Mouse (Mus musculus) lung, adult 18-20 months (tissue): ENCODE results near the gene Snx6.
"Not testable (repeated sequence)": the region's sequence is repeated elsewhere in the genome, so short reads cannot be mapped to it uniquely, and the experiment has no call there.

ENCODE experiments used
- DNase-seq, 2 experiments: peaks; one replicate each; pipeline ENCODE4 v3.0.0; 2022; ENCODE audit warnings: mixed read lengths in 2 of 2

The Snx6 gene

GRCm38 (mm10) chr12:54795153-54795998 lies at the start of gene Snx6:
TSS of gene Snx6 (minus strand) at chr12:54795703.
- peak; percentile 83 to 87 for DNase-seq

DNA sequence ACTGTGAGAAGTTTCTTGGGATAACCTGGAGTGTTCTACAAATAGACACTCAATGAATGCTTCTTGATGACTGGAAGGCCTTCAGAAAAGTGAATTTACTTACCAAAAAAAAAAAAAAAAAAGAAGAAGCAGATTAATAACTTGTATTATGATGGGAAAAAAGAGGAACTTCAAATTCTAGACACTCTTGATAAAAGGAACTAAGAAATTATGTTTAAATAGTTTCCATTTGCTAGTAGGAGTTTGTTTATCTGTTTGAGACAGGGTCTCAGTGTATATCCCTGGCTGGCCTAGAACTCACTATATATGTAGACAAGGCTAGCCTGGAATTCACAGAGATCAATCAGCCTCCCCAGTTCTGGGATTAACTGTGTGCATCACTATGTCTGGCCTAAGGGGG lies 48.9 kb upstream of the Snx6 start:
- no peak for DNase-seq

DNA sequence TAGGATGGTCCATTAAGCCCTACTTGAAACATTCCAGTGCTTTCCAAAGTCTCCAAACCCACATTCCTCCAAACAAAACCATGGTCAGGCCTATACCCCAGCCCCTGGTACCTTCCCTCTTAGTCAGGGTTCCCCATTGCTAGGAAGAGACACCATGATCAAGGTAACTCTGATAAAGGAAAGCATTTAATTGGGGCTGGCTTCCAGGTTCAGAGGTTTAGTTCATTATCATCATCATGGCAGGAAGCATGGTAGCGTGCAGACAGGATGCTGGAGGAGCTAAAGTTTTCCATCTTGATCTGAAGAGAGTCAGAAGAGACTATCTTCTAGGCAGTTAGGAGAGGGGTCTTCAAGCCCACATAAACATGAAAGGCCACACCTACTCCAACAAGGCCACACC lies 46.1 kb upstream of the Snx6 start:
- no peak for DNase-seq

DNA sequence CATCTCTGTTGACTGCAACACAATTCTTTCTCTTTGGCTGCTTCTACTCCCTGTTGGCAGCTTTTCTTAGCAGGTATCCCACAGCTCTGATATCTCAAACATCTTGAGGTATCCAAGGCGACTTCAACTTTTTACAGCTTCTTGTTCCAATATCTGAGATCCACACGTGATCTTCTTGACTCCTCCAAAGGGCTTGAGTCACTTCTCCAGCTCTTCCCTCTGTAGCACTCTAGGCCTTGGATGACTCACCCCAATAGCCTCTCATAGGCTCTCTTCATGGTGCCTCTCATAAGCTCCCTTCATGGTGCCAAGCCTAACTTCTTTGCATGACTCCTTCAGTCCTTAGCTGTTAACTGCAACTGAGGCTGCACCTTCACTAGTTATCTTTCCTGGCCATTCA lies 44.3 kb upstream of the Snx6 start:
- peak; percentile 8 to 36 for DNase-seq

DNA sequence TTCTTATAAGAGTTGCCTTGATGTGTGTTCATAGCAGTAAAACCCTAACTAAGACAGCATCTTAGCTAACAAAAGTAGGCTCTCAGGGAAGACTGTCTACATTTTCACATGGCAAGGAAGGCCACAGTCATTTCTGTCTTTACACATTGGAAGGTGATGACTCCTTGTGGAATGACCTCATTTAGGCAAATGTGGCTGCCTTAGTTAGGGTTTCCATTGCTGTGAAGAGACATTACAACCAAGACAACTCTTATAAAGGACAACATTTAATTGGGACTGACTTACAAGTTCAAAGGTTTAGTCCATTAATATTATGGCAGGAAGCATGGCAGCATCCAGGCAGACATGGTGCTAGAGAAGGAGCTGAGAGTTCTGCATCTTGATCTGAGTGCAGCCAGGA lies 43.4 kb upstream of the Snx6 start:
- no peak for DNase-seq

DNA sequence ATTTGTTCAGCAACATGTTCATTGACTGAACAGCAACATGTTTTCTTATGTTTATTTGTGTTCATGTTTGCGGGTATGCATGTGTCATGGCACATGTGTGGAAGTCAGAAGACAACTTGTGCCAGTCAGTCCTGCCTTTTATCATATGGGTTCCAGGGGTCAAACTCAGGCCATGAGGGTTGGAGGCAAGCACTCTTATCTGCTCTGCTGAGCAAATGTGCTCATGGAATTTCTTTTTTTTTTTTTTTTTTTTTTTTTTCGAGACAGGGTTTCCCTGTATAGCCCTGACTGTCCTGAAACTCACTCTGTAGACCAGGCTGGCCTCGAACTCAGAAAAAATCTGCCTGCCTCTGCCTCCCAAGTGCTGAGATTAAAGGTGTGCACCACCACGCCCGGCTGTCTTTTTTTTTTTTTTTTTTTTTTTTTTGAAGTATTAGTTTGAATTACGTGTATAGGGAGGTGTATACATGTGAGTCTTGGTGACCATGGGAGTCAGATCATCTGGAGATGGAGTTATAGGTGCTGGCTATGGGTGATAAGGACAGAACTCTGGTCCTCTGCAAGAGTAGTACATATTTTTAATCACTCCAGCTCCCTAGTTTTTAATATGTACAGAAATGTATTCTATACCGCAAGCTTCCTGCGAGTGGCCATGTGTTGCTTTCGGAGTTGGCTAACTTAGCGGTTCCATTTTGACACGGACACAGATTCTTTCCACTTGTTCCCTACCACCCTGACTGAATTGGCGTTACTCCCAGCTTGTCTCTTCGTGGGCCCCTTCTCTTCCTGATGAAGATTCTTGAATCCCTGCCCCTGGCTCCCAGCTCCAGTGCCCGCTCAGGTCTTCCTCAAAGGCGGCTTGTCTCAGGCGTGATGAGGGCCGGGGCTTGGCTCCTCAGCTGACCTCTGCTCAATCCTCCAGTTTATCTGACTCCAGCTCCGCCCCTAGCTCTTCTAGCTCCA lies 40.4 kb upstream of the Snx6 start:
- DNase-seq, result no peak

DNA sequence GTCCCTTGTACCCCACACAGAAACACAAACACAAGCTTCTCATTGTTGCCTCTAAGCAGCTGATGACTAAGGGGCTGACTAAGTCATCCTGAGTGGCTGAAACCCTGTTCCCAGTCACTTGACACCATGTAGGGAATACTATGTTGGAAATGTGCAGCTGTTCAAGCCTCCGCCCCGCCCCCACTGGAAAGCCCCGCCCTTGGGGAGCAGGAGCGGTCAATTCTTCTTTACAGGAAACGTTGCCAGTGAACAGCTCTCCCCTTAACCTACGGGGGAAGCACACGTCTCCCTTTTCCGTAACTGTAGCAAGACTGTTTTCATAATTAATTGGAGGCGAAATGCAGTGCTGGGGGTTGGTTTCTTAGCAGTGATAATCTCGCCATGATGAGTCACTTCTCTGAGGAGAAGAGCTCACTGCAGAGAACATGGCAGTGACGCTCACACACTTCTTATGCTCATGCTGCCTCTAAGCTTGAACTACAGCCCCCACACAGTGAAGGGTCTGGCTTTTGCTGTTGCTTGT lies 39.5 kb upstream of the Snx6 start:
- peak; percentile 86 to 93 for DNase-seq

DNA sequence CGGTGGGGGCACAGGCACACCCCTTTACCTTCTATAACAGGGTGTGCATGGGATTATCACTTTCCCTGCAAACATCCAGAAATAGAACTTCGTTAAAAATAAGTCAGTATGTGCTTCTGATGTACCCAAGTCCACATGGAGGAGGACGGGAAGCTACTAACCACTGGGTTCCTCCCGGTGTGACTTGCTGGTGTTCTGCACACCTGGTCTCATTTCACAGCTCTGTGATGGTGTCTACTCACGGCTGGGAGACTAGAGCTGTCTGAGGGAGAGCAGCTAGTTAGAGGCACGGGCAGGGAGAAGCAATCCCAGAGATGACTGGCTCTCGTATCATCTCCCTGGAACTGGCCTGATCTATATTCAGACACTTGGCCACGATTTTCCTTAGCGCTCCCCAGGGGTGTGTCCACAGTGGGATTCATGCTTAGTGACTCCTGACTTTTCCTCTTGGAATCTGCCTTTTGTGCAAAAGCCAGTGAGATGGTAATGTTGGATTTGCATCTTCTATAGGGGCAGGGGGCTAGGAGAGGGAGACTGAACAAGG lies 38.4 kb upstream of the Snx6 start:
- DNase-seq, result no peak

GRCm38 (mm10) chr12:54831927-54832326 lies 36.4 kb upstream of the Snx6 start:
- not testable (repeated sequence) for DNase-seq

DNA sequence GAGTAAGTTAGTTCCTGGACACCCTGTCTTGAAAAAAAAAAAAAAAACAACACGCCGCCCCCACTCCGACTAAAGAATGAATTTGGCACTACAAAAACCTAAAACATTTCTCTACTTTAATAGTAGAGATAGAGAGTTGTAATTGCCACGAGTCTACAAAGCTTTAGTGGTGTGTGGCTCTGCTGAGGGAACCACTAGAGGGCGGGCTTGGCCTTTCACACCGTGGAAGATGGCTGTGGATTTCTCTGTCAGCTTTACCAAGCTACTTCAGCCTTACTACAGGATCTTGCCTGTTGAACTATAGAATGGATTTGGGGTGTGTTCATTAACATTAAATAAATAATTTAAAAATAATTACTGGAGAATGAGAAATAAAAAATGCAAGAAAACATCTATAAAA lies 35.1 kb upstream of the Snx6 start:
- peak; percentile 76 to 80 for DNase-seq

DNA sequence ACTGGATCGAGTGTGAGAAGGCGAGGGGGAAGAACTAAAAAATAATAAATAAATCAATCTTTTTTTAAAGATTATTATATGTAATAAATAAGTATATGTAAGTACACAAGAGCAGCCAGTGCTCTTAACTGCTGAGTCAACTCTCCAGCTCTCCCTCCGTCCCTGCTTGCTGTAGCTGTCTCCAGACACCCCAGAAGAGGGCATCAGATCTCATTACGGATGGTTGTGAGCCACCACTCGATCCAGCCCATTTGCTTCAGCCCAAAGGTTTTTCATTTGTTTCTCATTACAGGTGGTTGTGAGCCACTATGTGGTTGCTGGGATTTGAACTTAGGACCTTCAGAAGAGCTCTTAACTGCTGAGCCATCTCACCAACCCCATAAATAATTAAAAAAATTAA lies 34.4 kb upstream of the Snx6 start:
- DNase-seq, result no peak

GRCm38 (mm10) chr12:54828043-54828442 lies 32.5 kb upstream of the Snx6 start:
- DNase-seq, result no peak

GRCm38 (mm10) chr12:54825202-54825601 lies 29.7 kb upstream of the Snx6 start:
- no peak for DNase-seq

DNA sequence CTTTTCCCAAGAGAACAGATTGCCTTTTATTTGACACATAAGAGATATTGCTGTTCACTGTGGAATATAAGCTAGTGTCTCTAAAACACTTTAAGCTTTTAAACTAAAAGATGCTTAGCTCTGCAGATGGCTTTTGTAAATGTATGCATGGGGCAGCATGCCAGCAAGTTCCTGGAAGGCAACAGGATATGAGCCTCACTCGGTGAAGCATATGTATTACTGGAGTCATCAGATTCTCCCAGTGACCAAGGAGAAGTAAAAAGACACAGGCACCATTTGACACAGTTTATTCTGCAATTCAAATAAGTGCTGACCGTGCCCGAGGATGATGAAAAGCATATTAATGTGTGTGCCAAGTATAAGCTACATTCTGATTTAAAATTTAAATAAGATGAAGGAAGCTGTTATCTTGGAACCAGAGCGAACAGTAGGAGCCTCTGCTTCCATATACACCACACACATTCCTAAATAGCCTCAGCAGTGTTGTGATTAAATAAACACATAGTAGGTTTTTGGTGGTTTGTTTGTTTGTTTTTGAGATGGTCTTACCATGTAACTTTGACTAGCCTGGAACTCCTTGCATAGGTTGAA lies 27.4 kb upstream of the Snx6 start:
- DNase-seq, result peak in 1 of 2 experiments; percentile 15

- DNase-seq, result no peak
These were observed 25.2 kb upstream of the Snx6 start for GRCm38 (mm10) chr12:54820684-54821161.

DNA sequence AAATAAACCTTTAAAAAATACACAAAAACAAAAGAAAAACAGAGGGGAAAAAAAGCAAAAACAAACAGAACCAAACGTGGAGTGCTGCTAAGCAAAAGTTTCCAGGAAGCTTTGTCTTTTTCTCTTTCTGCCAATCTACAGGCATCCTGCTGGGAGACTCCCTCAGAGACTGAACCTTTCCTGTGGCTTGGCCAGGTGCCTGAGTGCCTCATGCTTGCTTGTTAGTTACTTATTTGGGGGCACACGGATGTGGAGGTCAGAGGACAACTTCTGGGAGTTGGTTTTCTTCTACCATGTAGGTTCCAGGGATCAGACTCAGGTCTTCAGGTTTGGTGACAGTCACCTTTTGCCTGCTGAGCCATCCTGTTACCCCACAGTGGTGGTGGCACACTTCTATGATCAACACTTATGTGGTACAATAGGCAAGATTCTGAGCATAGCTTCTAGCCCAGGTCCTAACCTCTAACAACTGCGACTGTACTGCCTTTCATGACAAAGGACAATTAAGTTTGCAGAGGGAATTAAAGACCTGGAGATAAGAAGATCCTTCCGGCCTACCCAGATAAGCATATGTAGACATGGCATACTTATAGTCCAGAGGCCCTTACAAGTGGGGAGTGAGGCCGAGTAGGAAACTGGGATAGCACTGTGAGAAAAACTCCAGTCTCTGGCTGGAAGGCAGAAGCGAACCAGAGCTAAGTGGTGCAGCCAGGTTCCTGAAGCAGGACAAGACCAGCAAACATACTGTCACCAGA lies 23.9 kb upstream of the Snx6 start:
- DNase-seq, result peak in 1 of 2 experiments; percentile 14

- peak in 1 of 2 experiments; percentile 32 for DNase-seq
These were observed 14.6 kb upstream of the Snx6 start for GRCm38 (mm10) chr12:54810142-54810541.

DNA sequence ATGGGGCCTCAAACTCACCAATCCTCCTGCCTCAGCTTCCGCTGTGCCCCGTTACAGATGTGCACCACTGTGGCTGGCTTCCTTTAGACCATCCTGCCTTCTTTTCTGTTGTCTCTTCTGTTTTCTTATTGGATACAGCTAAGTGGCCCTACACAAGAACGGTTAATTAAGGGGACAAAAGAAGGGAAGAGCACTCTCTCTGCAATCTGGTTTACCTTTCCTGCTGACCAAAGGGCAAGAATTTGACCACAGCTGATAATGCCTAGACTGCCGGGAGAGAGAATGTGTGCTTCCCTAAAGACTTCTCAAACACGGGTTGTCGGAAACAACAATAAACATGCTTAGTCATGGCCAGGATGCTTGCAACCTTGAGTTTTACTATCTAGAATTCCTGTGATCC lies 12.0 kb upstream of the Snx6 start:
- no peak for DNase-seq

DNA sequence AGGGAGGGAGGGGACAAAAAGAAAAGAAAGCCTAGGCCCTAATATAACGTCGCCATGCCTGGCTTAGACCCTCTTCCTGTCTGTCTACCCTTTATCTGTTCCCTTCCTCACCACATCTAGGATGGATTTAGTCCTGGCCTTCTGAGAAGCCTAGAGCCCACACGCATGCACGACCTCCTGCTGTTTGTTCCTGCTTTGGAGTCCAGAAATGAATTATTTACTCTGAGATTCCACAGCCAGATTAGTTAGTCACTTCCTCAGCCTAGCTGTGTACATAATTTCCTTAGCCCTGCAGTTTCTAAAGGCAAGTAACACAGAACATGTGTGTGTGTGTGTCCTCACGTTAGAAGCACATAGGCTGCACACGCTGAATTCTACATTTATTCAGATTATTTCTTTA lies 10.6 kb upstream of the Snx6 start:
- DNase-seq, result no peak

GRCm38 (mm10) chr12:54805254-54806002 lies 9.9 kb upstream of the Snx6 start:
- DNase-seq, result no peak

- DNase-seq, result no peak
These were observed 8.0 kb upstream of the Snx6 start for GRCm38 (mm10) chr12:54803531-54803930.
